Mouse (Mus musculus): ENCODE measurements around the gene Qpct. TPM values are rescaled to one million over a fixed set of nuclear protein-coding genes. Genes with fewer than 3 reads are reported as not detected.

Gene Qpct
- total and polyA plus RNA-seq, 3 experiments: not detected

GRCm38 (mm10) chr17:79093286-79093975, 41.7 kb downstream of the Qpct start:
- Histone ChIP-seq H3K9me3 (replicated peaks; ENCODE audit: low read length) (peaks cover 4% of the 10 kb centered on the region), H3K9ac (ENCODE audit: insufficient read depth, low read depth) (no peak overlapping the region), H3K4me1 (ENCODE audit: control insufficient read depth in 1 of 2, insufficient read depth in 2 of 2) (peaks cover 0 to 12% of the 10 kb centered on the region in 2 experiments; a peak in 2 of 4 replicates), H3K4me2 (ENCODE audit: insufficient read depth, low read depth, poor library complexity, severe bottlenecking) (no peak overlapping the region), H3K4me3 (replicated peaks in 1 of 3; ENCODE audit: low read depth in 2 of 3, low read length in 2 of 3, poor library complexity in 1 of 3) (no peak overlapping the region), H3K36me3 (replicated peaks in 1 of 2; ENCODE audit: control insufficient read depth in 1 of 2, insufficient read depth in 1 of 2, low read length in 1 of 2) (no peaks in the 10 kb centered on the region), H3K27me3 (replicated peaks) (no peaks in the 10 kb centered on the region), H3K27ac (ENCODE audit: insufficient read depth, low read depth) (no peak overlapping the region), H3K79me2 (replicated peaks; ENCODE audit: control insufficient read depth, extremely low read depth, insufficient read depth, poor library complexity, severe bottlenecking) (no peaks in the 10 kb centered on the region)
- in situ Hi-C loops (cut with MboI; ENCODE audit: low pct_ligation_motif_present, low pct_unique_long_range_greater_than_20kb, low sequenced_read_pairs) (no loop called here), dilution Hi-C loops (cut with MboI; ENCODE audit: extremely low pct_ligation_motif_present, extremely low pct_unique_long_range_greater_than_20kb, low sequenced_read_pairs) (no loop called here)
- TF ChIP-seq TCF12 (IDR thresholded peaks at IDR 0.05; ENCODE audit: low read depth, low read length) (no peak), NRF1 (IDR thresholded peaks at IDR 0.05; ENCODE audit: low read depth, low read length) (no peak), JUND (conservative IDR thresholded peaks at IDR 0.05; ENCODE audit: low read depth, low read length) (no peak)
- DNase-seq (ENCODE audit: extremely low read depth): no peak

DNA sequence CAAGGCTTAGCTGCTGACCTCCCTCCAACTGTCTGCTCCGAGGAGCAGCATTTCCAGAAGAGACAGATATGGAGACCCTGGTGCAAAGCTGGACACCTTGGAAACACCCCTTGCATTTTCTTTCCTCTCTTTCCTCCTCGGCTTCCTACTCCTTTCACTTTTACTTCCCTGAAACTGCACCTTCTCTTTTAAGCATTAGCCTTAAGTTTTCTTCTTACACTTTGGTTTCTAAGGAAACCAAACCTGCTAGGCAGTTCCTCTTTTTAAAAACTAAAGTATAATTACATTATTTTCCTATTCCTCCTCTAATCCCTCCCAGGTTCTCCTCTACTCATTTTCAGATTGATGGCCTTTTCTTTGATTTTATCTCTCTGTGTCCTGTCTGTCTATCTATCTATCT, 43.9 kb downstream of the Qpct start:
- no peaks in the 10 kb centered on the region for H3K36me3 ChIP-seq (replicated peaks in 1 of 2; ENCODE audit: control insufficient read depth in 1 of 2, insufficient read depth in 1 of 2, low read length in 1 of 2)
- peaks cover 0 to 18% of the 10 kb centered on the region in 2 experiments; a peak in 2 of 4 replicates for H3K4me1 ChIP-seq (ENCODE audit: control insufficient read depth in 1 of 2, insufficient read depth in 2 of 2)
- H3K79me2 ChIP-seq (replicated peaks; ENCODE audit: control insufficient read depth, extremely low read depth, insufficient read depth, poor library complexity, severe bottlenecking): no peaks in the 10 kb centered on the region
- peaks cover 4% of the 10 kb centered on the region for H3K9me3 ChIP-seq (replicated peaks; ENCODE audit: low read length)
- no peaks in the 10 kb centered on the region for H3K27me3 ChIP-seq (replicated peaks)
- no peak overlapping the region for H3K9ac ChIP-seq (ENCODE audit: insufficient read depth, low read depth)
- DNase-seq (ENCODE audit: extremely low read depth): peak; percentile 27
- TF ChIP-seq GABPA (IDR thresholded peaks at IDR 0.05; ENCODE audit: insufficient replicate concordance, low read depth, low read length) (no peak), EP300 (IDR thresholded peaks at IDR 0.05; ENCODE audit: low read length) (peak; percentile 58; the same call in 1 of the 2 replicates)
- dilution Hi-C loops (cut with MboI; ENCODE audit: extremely low pct_ligation_motif_present, extremely low pct_unique_long_range_greater_than_20kb, low sequenced_read_pairs) (no loop called here), in situ Hi-C loops (cut with MboI; ENCODE audit: low pct_ligation_motif_present, low pct_unique_long_range_greater_than_20kb, low sequenced_read_pairs) (no loop called here)
- peak overlapping the region; percentile 71 for H3K4me2 ChIP-seq (ENCODE audit: insufficient read depth, low read depth, poor library complexity, severe bottlenecking)
- no peak overlapping the region for H3K4me3 ChIP-seq (replicated peaks in 1 of 3; ENCODE audit: low read depth in 2 of 3, low read length in 2 of 3, poor library complexity in 1 of 3)
- H3K27ac ChIP-seq (ENCODE audit: insufficient read depth, low read depth): no peak overlapping the region

- H3K27me3 ChIP-seq (replicated peaks): no peaks in the 10 kb centered on the region
Measured at GRCm38 (mm10) chr17:79099866-79100265, 48.2 kb downstream of the Qpct start.

More at GRCm38 (mm10) chr17:79099866-79100265, 48.2 kb downstream of the Qpct start:
- no peaks in the 10 kb centered on the region for H3K79me2 ChIP-seq (replicated peaks; ENCODE audit: control insufficient read depth, extremely low read depth, insufficient read depth, poor library complexity, severe bottlenecking)
- no peaks in the 10 kb centered on the region for H3K36me3 ChIP-seq (replicated peaks in 1 of 2; ENCODE audit: control insufficient read depth in 1 of 2, insufficient read depth in 1 of 2, low read length in 1 of 2)
- DNase-seq (ENCODE audit: extremely low read depth): peak; percentile 33
- no peak overlapping the region for H3K27ac ChIP-seq (ENCODE audit: insufficient read depth, low read depth)
- no peak overlapping the region for H3K4me3 ChIP-seq (replicated peaks in 1 of 3; ENCODE audit: low read depth in 2 of 3, low read length in 2 of 3, poor library complexity in 1 of 3)
- no peak overlapping the region for H3K9ac ChIP-seq (ENCODE audit: insufficient read depth, low read depth)
- H3K4me2 ChIP-seq (ENCODE audit: insufficient read depth, low read depth, poor library complexity, severe bottlenecking): no peak overlapping the region
- TF ChIP-seq JUND (conservative IDR thresholded peaks at IDR 0.05; ENCODE audit: low read depth, low read length): 0 out of 2 replicates have a peak, but pooled peaks have one; percentile 31
- no peak for TF ChIP-seq USF2 (conservative IDR thresholded peaks at IDR 0.05; ENCODE audit: low read depth, low read length)
- no peak for TF ChIP-seq IRF4 (IDR thresholded peaks at IDR 0.05; ENCODE audit: low read depth, low read length)
- TF ChIP-seq MXI1 (IDR thresholded peaks at IDR 0.05; ENCODE audit: low read depth, low read length): no peak
- TF ChIP-seq CHD1 (IDR thresholded peaks at IDR 0.05; ENCODE audit: low read depth, low read length): no peak
- no peak for TF ChIP-seq E2F4 (IDR thresholded peaks at IDR 0.05; ENCODE audit: insufficient replicate concordance, low read depth, low read length)
- TF ChIP-seq BHLHE40 (IDR thresholded peaks at IDR 0.05; ENCODE audit: low read depth, low read length): no peak
- TF ChIP-seq EP300 (IDR thresholded peaks at IDR 0.05; ENCODE audit: low read length): peak; percentile 61; the same call in 1 of the 2 replicates
- no peak for TF ChIP-seq TCF12 (IDR thresholded peaks at IDR 0.05; ENCODE audit: low read depth, low read length)
- no peak for TF ChIP-seq MAFK (IDR thresholded peaks at IDR 0.05; ENCODE audit: insufficient replicate concordance, low read length)
- no peak for TF ChIP-seq MEF2A (IDR thresholded peaks at IDR 0.05; ENCODE audit: borderline replicate concordance, low read depth, low read length)
- TF ChIP-seq HCFC1 (IDR thresholded peaks at IDR 0.05; ENCODE audit: low read depth, low read length): no peak
- TF ChIP-seq MAX (IDR thresholded peaks at IDR 0.05; ENCODE audit: low read length): no peak
- no peak for TF ChIP-seq ELF1 (IDR thresholded peaks at IDR 0.05; ENCODE audit: low read depth, low read length)
- TF ChIP-seq CHD2 (IDR thresholded peaks at IDR 0.05; ENCODE audit: low read length): no peak
- TF ChIP-seq ETS1 (conservative IDR thresholded peaks at IDR 0.05; ENCODE audit: low read depth, low read length): no peak
- in situ Hi-C loops (cut with MboI; ENCODE audit: low pct_ligation_motif_present, low pct_unique_long_range_greater_than_20kb, low sequenced_read_pairs): loop anchor here (25.0 kb wide), 2 partner anchors 262 to 737 kb away; partner anchors contain the start of gene Cdc42ep3
- peaks cover 0 to 15% of the 10 kb centered on the region in 2 experiments; a peak in 2 of 4 replicates for H3K4me1 ChIP-seq (ENCODE audit: control insufficient read depth in 1 of 2, insufficient read depth in 2 of 2)
- dilution Hi-C loops (cut with MboI; ENCODE audit: extremely low pct_ligation_motif_present, extremely low pct_unique_long_range_greater_than_20kb, low sequenced_read_pairs): no loop called here
- H3K9me3 ChIP-seq (replicated peaks; ENCODE audit: low read length): peaks cover 4% of the 10 kb centered on the region

Measured in CH12.LX (cell line).